Mouse (Mus musculus) MEL (cell line): ENCODE data around the gene Lelp1.

ENCODE experiments used
- CHD1 ChIP-seq: IDR thresholded peaks from 2 replicates; pipeline ENCODE4 v1.6.1; 2012; ENCODE audit warnings: low read depth, mild to moderate bottlenecking, inconsistent platforms, low read length, improper control_type of control experiment
- E2F4 ChIP-seq: IDR thresholded peaks from 2 replicates; pipeline ENCODE4 v1.6.1; 2011; ENCODE audit warnings: low read depth, low read length, improper control_type of control experiment, borderline replicate concordance
- JUND ChIP-seq: IDR thresholded peaks from 2 replicates; pipeline ENCODE4 v1.6.1; 2011; ENCODE audit warnings: low read depth, mild to moderate bottlenecking, improper control_type of control experiment, low read length
- MAFK ChIP-seq: IDR thresholded peaks from 2 replicates; pipeline ENCODE4 v1.6.1; 2011; ENCODE audit warnings: low read depth, mild to moderate bottlenecking, low read length, improper control_type of control experiment, borderline replicate concordance
- MYC ChIP-seq: IDR thresholded peaks from 2 replicates; pipeline ENCODE4 v1.6.1; 2011; ENCODE audit warnings: low read depth, mild to moderate bottlenecking, low read length, improper control_type of control experiment, moderate library complexity
- NELFE ChIP-seq: IDR thresholded peaks from 2 replicates; pipeline ENCODE4 v1.6.1; 2011; ENCODE audit warnings: low read depth, low read length, improper control_type of control experiment

DNA sequence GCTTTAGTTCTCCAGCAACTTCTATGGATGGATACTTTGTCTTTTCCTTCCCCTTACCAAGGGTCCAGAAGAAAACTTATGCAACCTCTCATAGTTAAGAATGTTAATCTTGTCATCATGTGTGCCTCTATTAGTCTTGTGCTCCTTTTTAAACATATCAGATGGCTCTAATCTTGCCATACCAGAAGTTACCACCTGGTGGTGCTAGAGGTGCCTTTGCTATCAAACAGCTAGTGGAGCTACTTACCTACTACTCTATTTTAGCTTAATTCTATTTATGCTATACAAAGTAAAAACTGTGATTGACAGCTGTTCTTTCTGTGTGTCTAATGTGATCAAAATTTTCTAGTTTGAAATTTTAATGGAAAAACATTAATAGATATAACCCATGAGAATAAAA lies 10.8 kb upstream of the Lelp1 start:
- TF ChIP-seq MAFK (no peak), E2F4 (no peak), JUND (no peak), MYC (no peak), NELFE (no peak), CHD1 (no peak)
